Mouse (Mus musculus) testis, adult 10 weeks (tissue): ENCODE results near the gene Nrk. TPM values are rescaled to one million over a fixed set of nuclear protein-coding genes. Genes with fewer than 3 reads are reported as not detected.

Experiments used
- polyA plus RNA-seq: library from polyadenylated mRNA; stranded (reverse); fragments of 350-450 nt; fragmentation: Illumina TruSeq; extraction: RNeasy Lipid Tissue Mini Kit (QIAGEN cat#74804); gene quantifications from one replicate; pipeline ENCODE4 v1.2.3, GENCODE M21; 2014; ENCODE audit warnings: low read depth, low replicate concordance

Nrk gene
- polyA plus RNA-seq, result 2.3 TPM

GRCm38 (mm10) chrX:138914041-138914776, at the start of gene Nrk:
Nrk (plus strand) TSS chrX:138914430.

Other genes starting within 250 kb of the Nrk start
- gene Serpina7, start 170.8 kb downstream of the Nrk start, polyA plus RNA-seq, result 1.8 TPM
- gene 4930513O06Rik, start 171.8 kb downstream of the Nrk start, polyA plus RNA-seq, result 64.6 TPM